Mouse (Mus musculus) heart, postnatal 0 days (tissue): Measurements from ENCODE around the gene Helz2.

ENCODE experiments used
- CTCF ChIP-seq: IDR thresholded peaks from 2 replicates; pipeline ENCODE4 v1.5.1; 2016; ENCODE audit warnings: antibody characterized with exemption, control low read depth, low read depth
- EP300 ChIP-seq: IDR thresholded peaks from 2 replicates; pipeline ENCODE4 v1.6.1; 2016; ENCODE audit warnings: antibody characterized with exemption, low read depth

DNA sequence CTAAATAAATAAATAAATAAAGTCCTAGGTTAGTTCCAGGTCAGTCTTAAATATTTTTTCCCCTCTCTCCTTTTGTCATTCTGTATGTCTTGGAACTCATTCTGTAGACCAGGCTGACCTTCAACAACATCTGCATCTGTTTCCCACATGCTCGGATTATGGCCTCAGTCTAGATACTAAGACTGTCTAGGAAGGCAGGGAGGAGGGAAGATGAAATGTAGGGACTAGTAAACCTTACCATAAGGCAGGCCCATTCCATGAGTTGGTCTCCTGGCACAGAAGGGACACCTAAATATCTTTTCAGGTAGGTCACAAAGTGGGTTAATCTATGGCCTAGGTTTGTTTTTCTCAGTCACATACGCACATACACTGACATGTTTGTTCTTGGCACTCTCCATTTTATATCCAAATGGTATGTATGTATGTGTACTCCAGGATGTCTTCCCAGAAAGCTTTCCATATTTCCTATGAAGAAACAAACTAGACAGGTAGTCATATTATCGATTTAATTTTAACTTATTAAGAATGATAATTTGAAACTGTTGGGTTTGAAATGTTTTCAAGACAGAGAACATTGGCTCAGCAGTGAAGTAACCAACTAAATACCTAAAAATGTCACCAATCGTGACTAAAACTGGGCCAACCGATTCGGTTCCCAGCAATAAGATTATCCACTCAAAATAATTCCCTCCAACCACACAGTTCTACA is 45.0 kb upstream of the Helz2 start:
- TF ChIP-seq EP300 (no peak), CTCF (no peak)
